Mouse (Mus musculus) CD4-positive helper T cell, adult 2 months (primary cell): ENCODE measurements around the gene Olfr1420.
"Not testable (repeated sequence)": the region's sequence is repeated elsewhere in the genome, so short reads cannot be mapped to it uniquely, and the experiment has no call there.

ENCODE experiments used
- DNase-seq: peaks from one replicate; pipeline ENCODE4 v3.0.0-alpha.2; 2012; ENCODE audit warnings: low read depth, missing footprints, low spot score

Olfr1420 gene

DNA sequence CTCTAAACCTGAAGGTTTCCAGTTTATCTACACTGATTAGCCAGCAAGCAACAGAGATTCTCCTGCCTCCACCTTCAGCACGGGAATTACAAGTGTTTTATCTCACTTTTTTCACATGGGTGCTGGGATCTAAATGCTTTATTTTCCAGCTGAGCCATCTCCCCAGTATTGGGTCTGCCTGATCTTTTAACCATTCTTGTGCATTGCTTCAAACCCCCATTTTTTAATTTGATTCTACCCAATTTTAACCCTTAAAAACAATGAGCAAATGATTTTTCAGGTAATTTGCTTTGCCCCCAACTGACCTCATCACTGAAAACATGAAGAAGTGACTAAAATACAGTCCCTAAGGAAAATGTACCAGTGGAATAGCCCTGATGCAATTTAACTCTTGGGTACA is at the start of gene Olfr1420:
TSS of gene Olfr1420 (plus strand) at position 301 of the 400 bp plus-strand sequence.
- no peak for DNase-seq

- no peak for DNase-seq
Measured at GRCm38 (mm10) chr19:11839119-11839518, 47.2 kb upstream of the Olfr1420 start, which contains the start of gene Olfr1417. Gene Olfr1417, minus strand, starts transcription at chr19:11839219.

DNA sequence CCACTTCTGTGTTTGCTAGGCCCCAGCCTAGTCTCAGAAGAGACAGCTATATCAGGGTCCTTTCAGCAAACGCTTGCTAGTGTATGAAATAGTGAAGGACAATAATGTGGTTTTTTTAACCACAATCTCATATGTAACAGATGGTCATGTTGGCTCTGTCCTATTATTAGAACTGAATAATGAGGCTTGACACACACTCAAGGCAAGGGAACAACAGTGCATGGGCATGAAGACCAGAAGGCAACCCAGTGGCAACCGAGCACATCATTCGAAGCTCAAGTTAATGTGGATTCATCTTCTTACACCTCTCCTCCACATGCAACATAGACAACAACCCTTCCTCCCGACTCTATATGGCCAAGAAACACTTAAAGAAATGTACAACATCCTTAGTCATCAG is 40.0 kb upstream of the Olfr1420 start:
- DNase-seq: no peak

- no peak for DNase-seq
Measured at GRCm38 (mm10) chr19:11852652-11853051, 33.7 kb upstream of the Olfr1420 start.

DNA sequence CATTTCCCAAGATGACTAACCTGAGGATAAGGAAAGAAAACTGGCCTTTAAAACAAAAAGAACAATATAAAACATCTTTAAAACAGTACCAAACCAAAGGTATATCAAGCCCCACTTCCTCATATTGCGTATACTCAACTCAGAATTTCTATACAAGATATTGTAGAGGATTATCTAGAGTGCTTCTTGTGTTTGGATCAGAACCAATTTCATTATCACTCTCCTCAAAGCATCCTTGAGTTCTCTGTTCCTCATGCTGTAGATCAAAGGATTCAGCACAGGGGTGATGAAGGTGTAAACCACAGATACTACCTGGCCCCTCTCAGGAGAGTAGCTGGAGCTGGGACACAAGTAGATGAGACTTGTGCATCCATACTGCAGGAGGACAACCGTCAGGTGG is 31.5 kb upstream of the Olfr1420 start:
- DNase-seq: no peak

- DNase-seq: no peak
Measured at GRCm38 (mm10) chr19:11856506-11856905, 29.9 kb upstream of the Olfr1420 start.

- DNase-seq: no peak
Measured at GRCm38 (mm10) chr19:11860966-11861365, 25.4 kb upstream of the Olfr1420 start, which contains the start of gene Olfr1418. Gene Olfr1418, minus strand, starts transcription at chr19:11861066.

DNA sequence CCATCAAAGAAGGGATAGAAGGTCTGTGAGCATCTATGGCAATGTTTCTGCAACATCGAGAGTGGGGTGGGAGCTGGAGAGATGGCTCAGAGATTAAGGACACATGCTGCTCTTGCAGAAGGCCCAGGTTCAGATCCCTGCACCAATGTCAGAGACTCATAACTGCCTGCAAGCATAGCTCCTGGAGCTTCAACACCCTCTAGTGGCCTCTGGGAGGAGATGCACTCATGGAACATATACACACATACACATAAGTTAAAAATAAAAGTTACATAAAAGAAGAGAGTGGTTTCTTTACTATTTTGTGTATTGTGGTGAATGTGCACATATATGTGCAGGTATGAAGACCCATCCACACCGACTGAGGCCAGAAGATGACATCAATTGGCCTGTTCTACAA is 18.5 kb upstream of the Olfr1420 start:
- DNase-seq: no peak

GRCm38 (mm10) chr19:11875006-11875405 is 11.4 kb upstream of the Olfr1420 start, which contains the start of gene Olfr1419:
Gene Olfr1419, minus strand, starts transcription at chr19:11875106.
- no peak for DNase-seq

- not testable (repeated sequence) for DNase-seq
Measured at GRCm38 (mm10) chr19:11878404-11878803, 8.0 kb upstream of the Olfr1420 start.

GRCm38 (mm10) chr19:11911021-11911420 is 24.7 kb downstream of the Olfr1420 start:
- DNase-seq: no peak

GRCm38 (mm10) chr19:11911603-11912002 is 25.2 kb downstream of the Olfr1420 start:
- DNase-seq: no peak

- peak; percentile 98 for DNase-seq
Measured at GRCm38 (mm10) chr19:11912037-11912532, 25.7 kb downstream of the Olfr1420 start, which contains the start of gene Patl1. Gene Patl1, plus strand, starts transcription at chr19:11912399.

- DNase-seq: no peak
Measured at GRCm38 (mm10) chr19:11912533-11913121, 26.3 kb downstream of the Olfr1420 start.

DNA sequence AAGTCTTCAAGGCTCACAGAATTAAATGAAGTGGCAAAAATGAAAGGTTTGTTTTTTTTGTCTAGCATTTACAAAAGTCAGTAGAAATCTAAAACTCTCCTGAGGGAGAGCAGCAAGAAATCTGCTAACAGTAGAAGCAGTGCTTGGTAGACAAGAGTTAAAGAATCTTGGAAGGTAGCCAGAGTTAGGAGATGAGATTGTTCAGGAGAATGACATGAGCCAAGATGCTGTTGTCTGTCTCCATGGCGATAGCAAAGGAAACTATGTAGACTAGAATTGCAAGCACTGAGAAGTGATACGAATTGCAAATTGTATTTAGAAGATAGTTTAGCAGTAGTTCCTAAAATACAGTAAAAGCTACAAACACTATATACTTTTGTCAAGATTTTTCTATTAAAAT is 29.4 kb downstream of the Olfr1420 start:
- DNase-seq: peak; percentile 4

DNA sequence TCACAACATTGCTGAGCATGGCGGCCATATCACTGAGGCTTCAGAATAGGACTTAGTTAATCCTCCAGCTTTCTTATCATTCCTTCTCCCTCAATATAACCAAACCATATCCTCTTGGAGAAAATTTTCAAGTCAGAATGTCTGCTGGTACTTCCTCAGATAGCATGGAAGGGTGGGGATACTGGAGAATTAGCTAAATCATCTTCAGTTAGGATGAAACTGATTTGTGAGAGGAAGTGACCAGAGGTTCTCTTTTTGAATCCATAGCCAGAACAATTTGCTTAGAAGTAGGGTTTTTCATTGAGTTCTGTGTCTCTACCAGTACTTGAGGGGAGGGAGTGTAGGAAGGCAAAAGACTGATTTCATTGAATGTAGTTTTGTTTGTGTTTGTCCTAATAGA is 35.7 kb downstream of the Olfr1420 start:
- DNase-seq: no peak

DNA sequence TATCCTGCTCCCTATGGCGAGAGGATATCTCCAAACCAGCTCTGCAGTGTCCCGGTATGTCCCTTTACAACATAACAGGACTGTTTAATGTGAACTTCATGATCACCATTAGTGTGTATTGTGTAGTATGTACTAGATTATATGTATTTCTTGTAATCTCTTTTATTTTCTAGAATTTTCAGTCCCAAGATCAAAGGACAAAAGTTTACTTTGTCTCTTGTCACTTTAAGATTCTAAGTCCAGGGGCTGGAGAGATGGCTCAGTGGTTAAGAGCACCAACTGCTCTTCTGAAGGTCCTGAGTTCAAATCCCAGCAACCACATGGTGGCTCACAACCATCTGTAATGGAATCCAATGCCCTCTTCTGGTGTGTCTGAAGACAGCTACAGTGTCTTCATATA is 36.1 kb downstream of the Olfr1420 start:
- not testable (repeated sequence) for DNase-seq

- no peak for DNase-seq
Measured at GRCm38 (mm10) chr19:11926380-11926779, 40.0 kb downstream of the Olfr1420 start.

- DNase-seq: no peak
Measured at GRCm38 (mm10) chr19:11928025-11928748, 41.8 kb downstream of the Olfr1420 start.

GRCm38 (mm10) chr19:11946460-11946859 is 60.1 kb downstream of the Olfr1420 start:
- DNase-seq: not testable (repeated sequence)
